Mouse (Mus musculus) left cerebral cortex, postnatal 25 days (tissue): ENCODE measurements at regions not wholly inside any gene's neighbourhood (a gene's known extent, or its start where the extent isn't known, plus 50 kb on each side); places are given as distances from the start of the nearest gene placed in this dataset.

Experiments used
- DNase-seq, 2 experiments: peaks; one replicate each; pipeline ENCODE4 v3.0.0; 2022; ENCODE audit warnings: low spot score in 2 of 2, mixed read lengths in 1 of 2
- intact Hi-C: fragments of 180-260 bp; cut with DNase I; formaldehyde crosslinking; loops from one replicate; pipeline ENCODE4 v1.15.1; 2025
- microRNA-seq, 2 experiments: library from miRNA; unstranded; fragments of <30 nt; microRNA quantifications; one replicate each; pipeline ENCODE4 v1.2.0; 2022

DNA sequence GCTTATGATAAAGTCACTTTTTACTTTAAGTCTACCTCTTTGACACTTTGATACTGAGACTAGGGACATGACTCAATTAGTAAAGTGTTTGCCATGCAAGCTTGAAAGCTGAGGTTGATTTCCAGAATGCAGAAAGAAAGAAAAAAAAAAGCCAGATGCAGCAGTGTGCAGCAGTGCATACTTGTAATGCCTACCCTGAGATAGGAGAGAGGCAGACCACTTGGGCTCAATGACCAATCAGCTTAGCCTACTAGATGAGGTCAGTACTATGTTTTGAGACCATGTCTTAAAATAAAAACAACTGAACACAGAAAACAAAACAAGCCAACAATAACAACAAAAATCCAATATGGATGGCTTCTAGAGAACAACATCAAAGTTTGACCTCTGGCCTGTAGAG, 81.4 kb upstream of the Zpld1 start:
- DNase-seq = no peak
- intact Hi-C loops = no loop called here

GRCm38 (mm10) chr16:55378701-55379100, 80.9 kb upstream of the Zpld1 start:
- DNase-seq = no peak
- intact Hi-C loops = no loop called here

DNA sequence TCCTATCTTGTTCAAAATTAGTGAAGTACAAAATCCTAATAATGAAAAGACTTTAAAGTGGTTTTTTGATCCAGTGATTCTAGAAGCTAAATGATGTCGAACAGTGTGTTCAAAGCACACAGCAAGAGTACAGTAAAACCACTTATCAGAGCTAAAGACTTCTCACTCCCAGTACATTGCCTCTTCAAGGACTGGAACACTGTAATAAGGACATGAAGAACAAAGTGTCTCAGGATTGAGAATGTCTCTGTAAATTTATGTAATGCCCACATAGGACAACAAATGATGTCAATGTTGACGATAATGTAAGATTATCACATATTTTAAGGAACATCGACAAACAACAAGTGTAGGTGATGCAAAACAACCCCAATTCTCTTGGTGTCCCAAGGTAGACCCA, 78.1 kb upstream of the Zpld1 start:
- no peak for DNase-seq
- intact Hi-C loops = no loop called here

DNA sequence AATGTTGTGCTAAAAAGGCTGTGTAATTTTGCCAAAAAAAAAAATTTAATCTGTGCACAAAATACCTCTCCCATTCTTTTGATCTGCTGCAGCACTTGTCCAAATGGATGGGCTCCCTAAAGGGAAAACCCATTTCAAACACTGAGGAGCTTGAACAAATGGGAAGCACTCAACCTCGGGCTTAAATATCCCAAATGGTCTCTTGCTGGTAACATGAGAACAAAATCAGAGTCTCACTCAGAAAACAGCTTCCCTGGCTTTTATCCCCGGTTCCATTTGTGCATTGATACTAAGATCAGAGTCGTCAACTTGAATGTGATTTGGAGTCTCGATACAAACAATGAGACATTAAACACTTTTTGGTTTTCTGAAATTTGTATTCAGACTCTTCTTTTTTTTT, 59.9 kb upstream of the Zpld1 start:
- no peak for DNase-seq
- intact Hi-C loops = no loop called here

GRCm38 (mm10) chr16:55356097-55356496, 58.3 kb upstream of the Zpld1 start:
- no peak for DNase-seq
- intact Hi-C loops = no loop called here

Small RNA genes in the stretch of these regions (microRNA-seq; reads per million reads assigned to microRNA genes)
- 0 reads per million in 2 experiments for gene Mir5118
